Comparison of ENCODE assay signal across 8 mouse cellular contexts in the genomic region with DNA sequence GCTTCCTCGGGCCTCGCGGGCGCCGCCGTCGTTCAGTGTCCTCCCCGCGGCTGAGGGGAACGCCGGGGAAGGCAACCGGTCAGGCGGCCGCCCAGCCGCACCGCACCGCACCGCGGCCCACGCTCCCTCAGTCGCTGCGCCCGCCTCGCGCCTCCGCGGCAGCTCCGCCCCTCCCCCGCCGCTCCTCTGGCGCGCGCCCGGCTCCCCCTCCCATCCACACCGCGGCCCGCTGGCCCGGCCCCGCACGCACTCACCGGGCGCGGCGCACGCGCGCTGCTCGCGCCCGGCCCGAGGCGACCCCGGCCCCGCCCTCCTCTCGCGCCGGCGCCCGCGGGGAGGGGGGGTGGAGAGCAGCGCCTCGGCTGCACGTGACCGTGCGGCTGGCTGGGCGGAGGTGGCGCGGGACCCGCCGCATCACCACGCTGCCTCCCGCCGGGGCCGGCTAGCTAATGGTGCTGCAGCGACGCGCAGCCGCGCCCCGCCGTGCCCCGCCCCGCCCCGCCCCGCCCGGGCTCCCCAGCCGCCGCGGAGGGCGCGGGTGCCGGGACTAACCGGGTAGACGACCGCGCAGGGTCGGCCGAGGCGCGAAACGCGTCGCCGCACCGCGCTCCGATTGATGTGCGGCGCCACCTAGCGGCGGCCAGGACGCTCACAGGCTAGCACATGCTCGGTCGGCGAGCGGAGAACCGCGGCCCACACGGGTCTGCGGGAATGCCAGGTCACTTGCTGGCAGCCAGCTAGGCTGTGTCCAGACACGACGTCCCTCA. TPM values are rescaled to one million over a fixed set of nuclear protein-coding genes. Genes with fewer than 3 reads are reported as not detected.
DNase-seq lines count a peak whose midpoint lies in the region; ATAC-seq lines count a peak whose summit lies in the region.

A gene (minus strand): TSS at position 301 of the 767 bp plus-strand sequence.

- H3K4me1 ChIP-seq in intestine, embryonic 15.5 days (replicated peaks) = 0 out of 2 replicates have a peak, but pooled peaks cover 2% of the 10 kb centered on the region

- no peaks in the 10 kb centered on the region for H3K27me3 ChIP-seq in intestine, embryonic 15.5 days (replicated peaks)

- peak within 1 kb of the TSS; percentile 78 for H3K9ac ChIP-seq in intestine, embryonic 15.5 days

- H3K27ac ChIP-seq in intestine, embryonic 15.5 days = peak within 1 kb of the TSS; percentile 87

- peak; percentile 89 for DNase-seq in adrenal gland, adult 8-10 months
- peak; percentile 84 for DNase-seq in embryo, embryonic 11.5 days (ENCODE audit: low read depth, low spot score)
- peak; percentile 91 to 94 for DNase-seq in gastrocnemius, postnatal 36 days
- peak; percentile 96 to 97 for DNase-seq in left cerebral cortex, postnatal 25 days (ENCODE audit: low spot score in 2 of 2)
- DNase-seq in mesoderm, embryonic 11.5 days (ENCODE audit: low read depth, low spot score) = peak; percentile 93
- peak; percentile 98 for DNase-seq in right cerebral cortex, postnatal 25 days
- DNase-seq in urinary bladder, postnatal 36 days (ENCODE audit: low spot score in 2 of 2) = peak; percentile 87 to 91

- ATAC-seq in intestine, embryonic 15.5 days = peak; percentile 96

- H3K4me3 ChIP-seq in intestine, embryonic 15.5 days (replicated peaks) = peak within 1 kb of the TSS; percentile 85

- H3K9me3 ChIP-seq in intestine, embryonic 15.5 days = no peaks in the 10 kb centered on the region

- under 1% methylated on average over 108 of the region's 122 CpGs for WGBS in intestine, embryonic 15.5 days

- intact Hi-C loops in gastrocnemius, postnatal 36 days (cut with DNase I) = loop anchor here (5.0 to 10.0 kb wide), 4 partner anchors 132 to 455 kb away; a partner anchor contains a TSS
- intact Hi-C loops in left cerebral cortex, postnatal 25 days (cut with DNase I) = loop anchor here (1.0 to 2.0 kb wide), 2 partner anchors 131 to 497 kb away; a partner anchor contains a TSS

- H3K36me3 ChIP-seq in intestine, embryonic 15.5 days = no peaks in the 10 kb centered on the region

- peak within 1 kb of the TSS; percentile 82 for H3K4me2 ChIP-seq in intestine, embryonic 15.5 days (replicated peaks)

RNA-seq across cellular contexts. Expression of the gene that starts here (rescaled TPM):
- total RNA-seq in adrenal gland, adult 8-10 months (2022) = 10 to 100 TPM; 24.0 to 40.3 (median 30.9) TPM
- 10 to 100 TPM; 15.5 to 18.7 TPM for total RNA-seq in gastrocnemius, postnatal 36 days (2021)
- 19.0 and 23.6 TPM in 2 replicates for polyA plus RNA-seq in intestine, embryonic 15.5 days (2015; fragmentation: Nextera tagmentation; extraction: Ambion mirVana)
- 10 to 100 TPM; 29.3 to 36.7 TPM for total RNA-seq in left cerebral cortex, postnatal 25 days (2021)

Comparison
In these comparisons a context has a peak if more than half of its experiments do, and no peak if none do; other contexts are left out.
1. Peak in every context shown above with its lines: DNase-seq, ATAC-seq, H3K4me3 ChIP-seq and H3K27ac ChIP-seq.